In genomic region chr10:95310688-95311441, GRCm38 (mm10) we compare ENCODE assay signal across 9 mouse cellular contexts. TPM values are rescaled to one million over a fixed set of nuclear protein-coding genes. Genes with fewer than 3 reads are reported as not detected.
DNase-seq lines count a peak whose midpoint lies in the region; ATAC-seq and TF ChIP-seq lines count a peak whose summit lies in the region.
"Had no signal": no experiment of that assay in that cellular context is flagged by ENCODE, and none has a peak within 500 bp of the region (broad histone marks: within the 10 kb centered on the region; RNA-seq: fewer than 3 reads in every experiment).

No protein-coding gene starts in this region.

- peaks cover 24% of the 10 kb centered on the region for H3K27me3 ChIP-seq in forebrain, embryonic 10.5 days (ENCODE audit: poor library complexity, severe bottlenecking)
- H3K27me3 ChIP-seq in hindbrain, postnatal 0 days (ENCODE audit: insufficient read depth, low read length) = no peaks in the 10 kb centered on the region
- H3K27me3 ChIP-seq in neural tube, embryonic 15.5 days (replicated peaks) = no peaks in the 10 kb centered on the region
- H3K27me3 ChIP-seq: liver, embryonic 15.5 days had no signal

- peak overlapping the region; percentile 29 for H3K4me3 ChIP-seq in forebrain, embryonic 10.5 days
- H3K4me3 ChIP-seq in hindbrain, postnatal 0 days (ENCODE audit: low read length) = no peak overlapping the region
- no peak overlapping the region for H3K4me3 ChIP-seq in neural tube, embryonic 15.5 days (replicated peaks)
- H3K4me3 ChIP-seq: liver, embryonic 15.5 days had no signal

- no peaks in the 10 kb centered on the region for H3K9me3 ChIP-seq in forebrain, embryonic 10.5 days
- no peaks in the 10 kb centered on the region for H3K9me3 ChIP-seq in hindbrain, postnatal 0 days (ENCODE audit: low read length)
- no peaks in the 10 kb centered on the region for H3K9me3 ChIP-seq in neural tube, embryonic 15.5 days (replicated peaks)
- H3K9me3 ChIP-seq: liver, embryonic 15.5 days had no signal

- TF ChIP-seq CTCF in hindbrain, postnatal 0 days (IDR thresholded peaks at IDR 0.05; ENCODE audit: low read depth) = no peak

- H3K9ac ChIP-seq in hindbrain, postnatal 0 days (replicated peaks; ENCODE audit: low read length) = 0 out of 2 replicates have a peak overlapping the region, but pooled peaks have one; percentile 33
- no peak overlapping the region for H3K9ac ChIP-seq in neural tube, embryonic 15.5 days (replicated peaks)
- H3K9ac ChIP-seq: liver, embryonic 15.5 days had no signal

- H3K4me2 ChIP-seq in hindbrain, postnatal 0 days (ENCODE audit: low read depth, low read length) = peak overlapping the region; percentile 38
- peak overlapping the region; percentile 39 for H3K4me2 ChIP-seq in neural tube, embryonic 15.5 days
- H3K4me2 ChIP-seq: liver, embryonic 15.5 days had no signal

- peak; percentile 84 for ATAC-seq in hindbrain, postnatal 0 days
- peak; percentile 63 for ATAC-seq in neural tube, embryonic 15.5 days (ENCODE audit: low FRiP score)

- 13% methylated on average over 21 of the region's 21 CpGs for WGBS in forebrain, embryonic 10.5 days
- WGBS in hindbrain, postnatal 0 days = 10% methylated on average over 21 of the region's 21 CpGs
- 6% methylated on average over 21 of the region's 21 CpGs for WGBS in neural tube, embryonic 15.5 days

- H3K36me3 ChIP-seq in forebrain, embryonic 10.5 days (replicated peaks) = no peaks in the 10 kb centered on the region
- no peaks in the 10 kb centered on the region for H3K36me3 ChIP-seq in hindbrain, postnatal 0 days (ENCODE audit: insufficient read depth, low read length)
- no peaks in the 10 kb centered on the region for H3K36me3 ChIP-seq in neural tube, embryonic 15.5 days
- H3K36me3 ChIP-seq: liver, embryonic 15.5 days had no signal

- peak overlapping the region; percentile 56 for H3K27ac ChIP-seq in forebrain, embryonic 10.5 days
- peak overlapping the region; percentile 46; the same call in 1 of the 2 replicates for H3K27ac ChIP-seq in hindbrain, postnatal 0 days
- peak overlapping the region; percentile 57 for H3K27ac ChIP-seq in neural tube, embryonic 15.5 days (replicated peaks)
- H3K27ac ChIP-seq: liver, embryonic 15.5 days had no signal

- H3K4me1 ChIP-seq in forebrain, embryonic 10.5 days = peaks cover 48% of the 10 kb centered on the region
- H3K4me1 ChIP-seq in hindbrain, postnatal 0 days (ENCODE audit: insufficient read depth, low read length) = no peaks in the 10 kb centered on the region; the same call in 1 of the 2 replicates
- H3K4me1 ChIP-seq in neural tube, embryonic 15.5 days = peaks cover 25% of the 10 kb centered on the region

- DNase-seq in right cerebral cortex, postnatal 10 days (ENCODE audit: low spot score in 2 of 2) = peak; percentile 43 to 46
- DNase-seq in right cerebral cortex, adult 2 months (ENCODE audit: low spot score in 2 of 2) = no peak
- DNase-seq in forebrain, embryonic 10.5 days (ENCODE audit: extremely low spot score, low spot score) = peak; percentile 50
- DNase-seq in hindbrain, postnatal 0 days (ENCODE audit: low spot score) = peak; percentile 77
- DNase-seq in urinary bladder, postnatal 14 days (ENCODE audit: low spot score) = no peak
- DNase-seq in layer of hippocampus, postnatal 36 days = no peak
- no peak for DNase-seq in urinary bladder, postnatal 25 days (ENCODE audit: low spot score)

RNA-seq across cellular contexts. Expression of gene Cradd, which starts 13.1 kb away (rescaled TPM):
- polyA plus RNA-seq in forebrain, embryonic 10.5 days (2016; fragmentation: Nextera tagmentation; extraction: Ambion mirVana) = 11.6 and 13.2 TPM in 2 replicates
- 13.1 and 15.5 TPM in 2 replicates for total RNA-seq in hindbrain, postnatal 0 days (2014; rRNA removed)
- polyA plus RNA-seq in hindbrain, postnatal 0 days (2015; fragmentation: Nextera tagmentation; extraction: Ambion mirVana) = 8.5 and 8.9 TPM in 2 replicates
- 8.2 and 9.8 TPM in 2 replicates for polyA plus RNA-seq in neural tube, embryonic 15.5 days (2015; fragmentation: Nextera tagmentation; extraction: Ambion mirVana)
- 1 to 10 TPM; 5.5 to 5.6 TPM for total RNA-seq in layer of hippocampus, postnatal 36 days (2021)

Comparison
In these comparisons a context has a peak if more than half of its experiments do, and no peak if none do; other contexts are left out.
1. DNase-seq: peak in right cerebral cortex, postnatal 10 days (2 of 2), forebrain, embryonic 10.5 days (single experiment) and hindbrain, postnatal 0 days (single experiment); none in right cerebral cortex, adult 2 months (0 of 2), urinary bladder, postnatal 14 days (single experiment), layer of hippocampus, postnatal 36 days (0 of 2) and urinary bladder, postnatal 25 days (single experiment).
2. Peak in every context shown above with its lines, with median percentiles within 50 percentile points of each other: H3K27ac ChIP-seq.